Mouse (Mus musculus) v-Abl transformed pro-B cells (cell line): ENCODE measurements around the gene 1810009A15Rik.

Experiments
- in situ Hi-C, 2 experiments: fragments of 400-800 bp; cut with MboI; formaldehyde crosslinking; loops; one replicate each; pipeline ENCODE4 v1.15.1; 2025; ENCODE audit not compliant: unreplicated experiment in 2 of 2

1810009A15Rik gene

GRCm38 (mm10) chr19:8871267-8872186 is 17.1 kb upstream of the 1810009A15Rik start, which contains the start of gene Ubxn1:
Ubxn1 (plus strand) TSS chr19:8871496.
- in situ Hi-C loops, result loop anchor here in 1 of 2 experiments (25.0 kb wide), 1 partner anchor 91 kb away; the partner anchor contains the start of genes Eef1g and Tut1

GRCm38 (mm10) chr19:8872266-8872840 is 16.3 kb upstream of the 1810009A15Rik start:
- in situ Hi-C loops, result loop anchor here in 1 of 2 experiments (25.0 kb wide), 1 partner anchor 90 kb away; the partner anchor contains the start of genes Eef1g and Tut1

- in situ Hi-C loops, result loop anchor here in 1 of 2 experiments (25.0 kb wide), 1 partner anchor 1388 kb away; the partner anchor contains the start of genes Atl3 and Rtn3
These were observed 13.6 kb upstream of the 1810009A15Rik start for GRCm38 (mm10) chr19:8875031-8875430.

GRCm38 (mm10) chr19:8880311-8881033 is 8.2 kb upstream of the 1810009A15Rik start, which contains the start of gene Uqcc3:
Uqcc3 (minus strand) TSS chr19:8880923.
- in situ Hi-C loops, result loop anchor here in 1 of 2 experiments (5.0 to 25.0 kb wide), 2 partner anchors 82 to 1393 kb away; partner anchors contain the start of genes Atl3 and Rtn3

- in situ Hi-C loops, result loop anchor here in 1 of 2 experiments (5.0 to 25.0 kb wide), 2 partner anchors 81 to 1394 kb away; partner anchors contain the start of genes Atl3 and Rtn3
These were observed 7.6 kb upstream of the 1810009A15Rik start for GRCm38 (mm10) chr19:8881034-8881392.

GRCm38 (mm10) chr19:8883616-8884015 is 5.0 kb upstream of the 1810009A15Rik start, which contains the start of the genes Lbhd1 and Gm49403:
Lbhd1 (plus strand) TSS chr19:8883732.
Gm49403 (plus strand) TSS chr19:8883930.
- in situ Hi-C loops, result loop anchor here in 1 of 2 experiments (5.0 to 25.0 kb wide), 2 partner anchors 79 to 1396 kb away; partner anchors contain the start of genes Atl3 and Rtn3

- in situ Hi-C loops, result loop anchor here in 1 of 2 experiments (25.0 kb wide), 1 partner anchor 1400 kb away; the partner anchor contains the start of genes Atl3 and Rtn3
These were observed 1.6 kb upstream of the 1810009A15Rik start for GRCm38 (mm10) chr19:8886916-8887584.

GRCm38 (mm10) chr19:8887585-8888463 is 829 bp upstream of the 1810009A15Rik start:
- in situ Hi-C loops, result loop anchor here in 1 of 2 experiments (25.0 kb wide), 1 partner anchor 1401 kb away; the partner anchor contains the start of genes Atl3 and Rtn3

GRCm38 (mm10) chr19:8892829-8893766 is 4.4 kb downstream of the 1810009A15Rik start, which contains the start of gene Ints5:
Ints5 (plus strand) TSS chr19:8893005.
- in situ Hi-C loops, result loop anchor here in 1 of 2 experiments (25.0 kb wide), 1 partner anchor 1406 kb away; the partner anchor contains the start of genes Atl3 and Rtn3

GRCm38 (mm10) chr19:8895397-8895960 is 6.8 kb downstream of the 1810009A15Rik start:
- in situ Hi-C loops, result loop anchor here in 1 of 2 experiments (25.0 kb wide), 1 partner anchor 1408 kb away; the partner anchor contains the start of genes Atl3 and Rtn3

GRCm38 (mm10) chr19:8896231-8896630 is 7.6 kb downstream of the 1810009A15Rik start:
- in situ Hi-C loops, result loop anchor here in 1 of 2 experiments (25.0 kb wide), 1 partner anchor 1409 kb away; the partner anchor contains the start of genes Atl3 and Rtn3

GRCm38 (mm10) chr19:8897211-8897864 is 8.7 kb downstream of the 1810009A15Rik start:
- in situ Hi-C loops, result loop anchor here in 1 of 2 experiments (25.0 kb wide), 1 partner anchor 1410 kb away; the partner anchor contains the start of genes Atl3 and Rtn3

- in situ Hi-C loops, result loop anchor here in 1 of 2 experiments (25.0 kb wide), 1 partner anchor 1411 kb away; the partner anchor contains the start of genes Atl3 and Rtn3
These were observed 9.3 kb downstream of the 1810009A15Rik start, which contains the start of gene Ganab for GRCm38 (mm10) chr19:8897865-8898495. Ganab (plus strand) TSS chr19:8898071.

GRCm38 (mm10) chr19:8898576-8898975 is 9.9 kb downstream of the 1810009A15Rik start:
- in situ Hi-C loops, result loop anchor here in 1 of 2 experiments (25.0 kb wide), 1 partner anchor 1411 kb away; the partner anchor contains the start of genes Atl3 and Rtn3

- in situ Hi-C loops, result loop anchor here in 1 of 2 experiments (25.0 kb wide), 1 partner anchor 1412 kb away; the partner anchor contains the start of genes Atl3 and Rtn3
These were observed 10.4 kb downstream of the 1810009A15Rik start for GRCm38 (mm10) chr19:8899079-8899478.
